18 mouse cellular contexts compared by ENCODE assay signal in genomic region chr2:72443960-72444359, GRCm38 (mm10).
"Had no signal": no experiment of that assay in that cellular context is flagged by ENCODE, and none has a peak within 500 bp of the region (broad histone marks: within the 10 kb centered on the region; RNA-seq: fewer than 3 reads in every experiment).

No protein-coding gene starts in this region.

- ATAC-seq: lung, postnatal 0 days; midbrain, embryonic 16.5 days had no signal

- H3K4me2 ChIP-seq: lung, embryonic 15.5 days; midbrain, embryonic 12.5 days; neural tube, embryonic 13.5 days; neural tube, embryonic 15.5 days; stomach, embryonic 15.5 days had no signal

- H3K4me1 ChIP-seq: lung, embryonic 15.5 days; neural tube, embryonic 15.5 days; stomach, embryonic 15.5 days had no signal

- H3K27ac ChIP-seq: lung, embryonic 15.5 days; macrophage; midbrain, embryonic 10.5 days; midbrain, embryonic 12.5 days; neural tube, embryonic 13.5 days; neural tube, embryonic 15.5 days; stomach, embryonic 15.5 days had no signal

- H3K4me3 ChIP-seq: lung, embryonic 15.5 days; midbrain, embryonic 10.5 days; midbrain, embryonic 12.5 days; myocyte; neural tube, embryonic 13.5 days; neural tube, embryonic 15.5 days; stomach, embryonic 15.5 days had no signal

- H3K9me3 ChIP-seq: lung, embryonic 15.5 days; midbrain, embryonic 10.5 days; midbrain, embryonic 12.5 days; neural tube, embryonic 13.5 days; neural tube, embryonic 15.5 days; stomach, embryonic 15.5 days had no signal

- H3K9ac ChIP-seq: lung, embryonic 15.5 days; midbrain, embryonic 12.5 days; neural tube, embryonic 13.5 days; neural tube, embryonic 15.5 days; stomach, embryonic 15.5 days had no signal

- H3K36me3 ChIP-seq: midbrain, embryonic 10.5 days; midbrain, embryonic 12.5 days; neural tube, embryonic 13.5 days; neural tube, embryonic 15.5 days had no signal

- DNase-seq: lung, adult 2 months; lung, postnatal 14 days; lung, postnatal 36 days; midbrain, embryonic 14.5 days; right cerebral cortex, postnatal 14 days; thymus, adult 18-20 months; thymus, postnatal 14 days; thymus, postnatal 36 days had no signal

- H3K27me3 ChIP-seq: lung, embryonic 15.5 days; midbrain, embryonic 12.5 days; neural tube, embryonic 13.5 days; neural tube, embryonic 15.5 days; stomach, embryonic 15.5 days had no signal
